Mouse (Mus musculus) gastrocnemius, adult 18-20 months (tissue): ENCODE results near the gene Ehd4. TPM values are rescaled to one million over a fixed set of nuclear protein-coding genes. Genes with fewer than 3 reads are reported as not detected.
A peak's percentile ranks its signal among the peaks of the same experiment; 100 is the strongest.

ENCODE experiments used
- DNase-seq: peaks from one replicate; pipeline ENCODE4 v3.0.0; 2021; ENCODE audit warnings: low spot score
- total RNA-seq, 2 experiments: library from RNA; stranded (reverse); gene quantifications; 2 replicates each; pipeline ENCODE4 v1.2.3; 2021

Ehd4 gene
- total RNA-seq, 2 experiments from 2014 or later = 27.1 to 31.2 TPM

DNA sequence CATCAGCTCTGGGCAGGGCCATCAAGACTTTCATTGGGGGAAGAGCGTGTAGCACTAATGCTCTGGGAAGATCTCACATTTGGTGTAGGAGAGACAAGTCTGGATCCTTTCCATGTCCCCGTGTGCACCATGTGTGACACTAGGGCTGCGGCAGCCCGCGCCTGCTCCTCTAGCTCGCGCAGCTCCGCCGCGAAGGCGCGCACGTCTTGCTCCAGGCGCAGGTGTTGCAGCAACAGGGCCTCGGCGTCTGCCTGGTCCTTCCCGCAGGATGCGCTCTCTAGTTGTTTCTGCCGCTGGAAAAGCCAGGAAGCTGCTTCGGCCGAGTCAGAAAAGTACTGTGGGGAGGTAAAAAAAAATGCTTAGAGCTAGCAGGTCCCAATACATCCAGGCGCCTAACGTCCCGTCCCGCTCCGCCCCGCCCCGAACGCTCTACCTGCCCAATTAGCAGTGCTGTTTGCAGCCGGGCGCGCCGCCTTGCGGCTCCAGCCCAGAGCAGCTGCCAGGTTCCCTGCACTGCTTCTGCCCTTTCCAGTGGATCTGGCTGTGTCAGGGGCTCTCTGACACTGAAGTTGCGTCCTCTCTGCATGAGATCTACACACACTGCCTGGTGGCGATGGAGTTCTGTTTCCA lies 78.2 kb downstream of the Ehd4 start:
- DNase-seq = peak; percentile 46

DNA sequence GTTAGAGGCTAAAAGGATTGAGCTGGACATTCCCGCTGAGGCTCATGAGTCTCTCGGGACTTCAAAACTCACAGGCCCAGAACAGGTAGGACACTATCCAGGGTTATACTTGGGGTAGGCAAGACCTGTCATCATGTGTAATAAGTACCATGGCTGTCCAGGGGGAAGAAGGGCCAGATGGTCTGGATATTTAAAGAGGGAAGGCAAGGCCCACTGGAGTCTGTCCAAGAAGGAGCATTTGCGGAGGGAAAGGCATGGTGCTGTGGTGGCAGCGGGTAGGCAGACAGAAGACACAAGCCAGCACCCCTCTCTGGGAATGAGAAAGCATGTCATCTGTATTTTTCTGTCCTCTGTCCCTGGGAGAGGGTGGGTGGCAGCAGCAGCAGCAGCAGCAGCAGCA lies 80.3 kb downstream of the Ehd4 start:
- DNase-seq = no peak

DNA sequence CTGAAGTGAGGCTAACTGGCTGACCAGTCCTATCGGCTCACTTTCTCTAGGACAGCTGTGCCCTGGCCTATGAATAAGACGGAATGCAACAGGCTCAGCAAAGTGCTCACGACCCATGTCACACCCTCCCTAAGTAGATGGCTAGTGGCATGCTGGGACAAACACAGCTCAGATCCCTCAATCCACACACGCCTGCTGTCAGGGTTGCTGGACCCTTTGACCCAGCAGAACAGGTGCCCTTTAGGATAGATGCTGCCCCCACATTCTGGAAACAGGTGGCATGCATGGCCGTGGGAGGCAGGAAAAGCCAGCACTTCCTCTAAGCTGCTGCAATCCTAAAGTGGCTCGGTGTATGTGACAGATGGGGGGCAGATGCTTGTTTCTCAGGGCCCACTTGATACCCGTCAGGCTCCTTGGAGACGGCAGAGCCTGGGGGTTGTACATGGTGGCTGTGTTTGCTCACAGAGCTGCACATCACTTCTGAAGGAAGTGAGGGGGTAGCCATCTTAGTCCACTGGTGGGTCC lies 84.9 kb downstream of the Ehd4 start:
- DNase-seq = no peak

DNA sequence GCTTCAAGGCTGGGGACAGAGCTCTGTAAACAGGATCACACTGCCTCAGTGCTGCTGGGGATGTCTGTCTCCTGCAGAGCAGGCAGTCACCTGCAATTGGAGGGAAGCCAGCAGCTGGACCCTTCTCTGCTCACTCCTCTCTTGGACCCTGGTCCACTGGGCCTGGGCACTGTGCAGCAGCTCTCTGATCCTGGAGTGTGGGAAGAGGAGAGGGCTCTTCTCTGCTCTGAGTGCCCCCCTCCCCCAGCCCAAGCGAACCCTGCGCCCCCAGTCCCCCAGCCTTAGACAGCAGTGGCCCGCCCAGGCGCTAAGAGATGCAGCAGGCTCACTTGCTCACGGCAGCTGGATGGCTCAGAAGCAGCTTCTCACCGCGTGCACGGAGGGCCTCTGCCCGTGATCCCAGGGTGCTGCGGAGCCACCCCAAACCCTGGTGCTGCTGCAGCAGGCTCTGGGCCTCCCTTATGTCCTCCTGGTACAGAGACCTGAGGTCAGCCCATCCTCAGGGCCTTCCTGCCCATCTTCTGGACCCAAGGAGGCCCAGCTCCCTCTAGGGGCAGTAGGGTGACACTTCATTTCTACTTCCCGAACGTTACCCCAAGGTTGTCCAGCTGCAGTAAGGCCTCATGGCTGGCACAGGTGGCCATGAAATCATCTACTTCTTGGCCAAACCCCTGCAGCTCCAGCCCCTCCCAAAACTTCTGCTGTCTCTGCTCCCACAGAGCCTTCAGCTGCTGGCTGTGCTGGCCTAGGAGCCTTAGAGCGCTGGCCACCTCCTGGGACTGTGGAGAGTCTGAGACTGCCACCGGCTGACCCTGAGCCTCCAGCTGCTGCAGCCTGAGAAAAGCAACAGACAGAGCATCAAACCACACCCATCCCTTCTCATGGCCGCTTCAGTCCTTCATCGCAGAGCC lies 85.6 kb downstream of the Ehd4 start:
- peak; percentile 55 for DNase-seq

DNA sequence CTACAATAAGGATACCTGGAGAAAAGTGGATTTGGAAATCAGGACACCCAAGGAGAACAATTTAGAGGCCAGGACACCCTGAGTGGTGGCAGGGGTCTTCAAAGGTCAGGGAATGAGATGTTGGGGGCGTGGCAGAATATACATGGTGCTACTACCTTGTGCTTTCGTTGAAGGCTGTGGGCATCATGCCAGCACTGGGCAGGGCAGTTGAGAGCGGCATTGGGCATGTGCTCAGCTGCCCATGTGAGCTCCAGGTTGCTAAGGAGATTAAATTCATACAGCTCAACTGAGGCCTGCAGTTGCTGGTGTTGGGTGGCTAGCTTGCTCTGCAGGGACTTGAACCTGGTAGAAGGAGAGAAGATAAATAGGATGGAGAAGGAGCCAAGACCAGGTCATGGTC lies 88.2 kb downstream of the Ehd4 start:
- no peak for DNase-seq

DNA sequence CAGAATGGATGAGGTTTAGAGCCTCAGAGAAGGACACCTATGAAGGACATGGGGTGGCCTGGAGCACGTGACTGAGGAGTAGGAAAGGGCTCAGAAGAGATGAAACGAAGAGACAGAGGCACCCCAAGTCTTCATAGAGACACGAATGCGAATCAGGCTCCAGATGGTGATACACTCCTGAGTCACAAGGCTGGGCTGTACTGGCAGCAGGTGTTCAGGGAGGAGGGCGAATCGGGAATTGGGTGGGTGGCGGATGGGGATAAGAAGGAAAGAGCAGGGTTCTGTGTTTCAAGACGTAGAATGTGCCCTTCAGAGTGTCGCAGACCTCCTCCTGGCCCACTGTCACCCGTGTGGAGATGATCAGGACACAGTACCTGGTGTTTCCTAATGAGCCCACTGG lies 89.2 kb downstream of the Ehd4 start:
- DNase-seq = no peak

DNA sequence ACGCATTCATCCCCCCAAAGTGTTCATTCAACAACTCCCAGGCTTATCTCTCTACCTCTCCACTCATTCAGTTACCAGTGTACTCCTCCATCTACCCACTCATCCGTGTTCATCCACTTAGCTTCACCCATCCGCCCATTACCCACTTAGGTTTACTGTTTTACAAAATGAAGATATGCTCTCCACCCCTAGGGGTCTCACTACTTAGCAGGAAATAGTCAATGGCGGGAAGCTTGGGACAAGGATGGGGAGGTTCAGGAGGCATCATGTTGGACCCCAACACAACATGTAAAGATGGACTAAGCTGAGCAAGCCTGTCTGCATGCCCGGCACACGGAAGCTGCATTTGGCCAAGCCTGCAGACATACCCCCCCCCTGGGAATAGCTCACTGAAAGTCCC lies 89.8 kb downstream of the Ehd4 start:
- DNase-seq = no peak

DNA sequence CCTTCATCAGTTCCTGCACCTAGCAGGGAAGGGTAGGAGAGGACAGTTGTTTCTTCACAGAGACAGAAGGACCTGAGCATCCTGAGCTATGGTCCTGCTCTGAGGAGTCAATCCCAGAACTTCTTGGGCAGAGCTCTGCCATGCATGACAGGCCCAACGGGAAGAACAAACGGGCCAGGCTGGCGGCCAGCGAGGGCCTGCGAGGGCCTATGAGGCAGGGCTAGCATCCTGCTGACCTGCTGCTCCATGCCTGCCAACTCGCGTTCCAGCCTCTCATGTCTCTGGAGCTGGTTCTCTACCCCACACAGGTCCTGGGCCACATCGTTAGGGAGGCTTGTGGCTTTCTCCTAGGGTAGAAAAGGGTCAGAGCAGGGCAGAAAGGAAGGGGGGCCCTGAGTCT lies 92.2 kb downstream of the Ehd4 start:
- no peak for DNase-seq

DNA sequence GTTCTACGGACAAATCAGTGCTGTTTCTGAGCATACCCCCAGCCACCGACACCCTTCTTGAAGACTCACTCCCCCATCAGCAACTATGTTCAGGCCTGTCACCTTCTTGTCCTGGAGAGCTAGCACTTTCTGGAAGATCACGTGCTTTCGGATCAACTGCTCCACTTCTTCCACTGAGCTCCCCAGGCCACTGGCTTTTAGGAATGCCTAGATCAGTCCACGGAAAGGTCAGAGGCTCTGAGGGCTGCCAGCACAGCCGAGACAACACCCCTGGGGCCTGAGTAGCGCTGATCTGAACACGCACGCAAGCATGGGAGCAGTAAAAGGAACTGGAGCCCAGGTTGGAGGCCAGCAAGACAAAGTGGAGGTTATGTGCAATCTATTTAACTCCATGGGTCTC lies 93.8 kb downstream of the Ehd4 start:
- DNase-seq = peak; percentile 53

DNA sequence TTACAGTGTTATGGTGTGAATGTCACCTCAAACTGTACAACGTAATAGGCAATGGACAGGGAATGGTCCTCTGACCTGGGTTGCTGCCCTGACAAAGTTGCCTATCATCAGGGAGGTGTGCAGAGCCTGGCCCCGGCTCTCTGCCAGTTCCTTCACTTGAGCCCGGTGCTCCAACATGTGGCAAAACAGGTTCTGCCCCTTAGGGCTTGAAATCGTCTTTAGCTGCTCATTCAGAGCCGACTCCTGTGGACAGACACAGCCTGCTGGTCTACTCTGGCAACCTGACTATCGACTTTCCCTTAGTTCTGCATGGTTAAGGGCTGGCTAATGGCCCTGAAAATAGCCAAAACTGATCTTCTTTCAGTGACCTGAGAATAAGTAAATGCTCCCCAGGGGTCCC lies 94.2 kb downstream of the Ehd4 start:
- DNase-seq = no peak

DNA sequence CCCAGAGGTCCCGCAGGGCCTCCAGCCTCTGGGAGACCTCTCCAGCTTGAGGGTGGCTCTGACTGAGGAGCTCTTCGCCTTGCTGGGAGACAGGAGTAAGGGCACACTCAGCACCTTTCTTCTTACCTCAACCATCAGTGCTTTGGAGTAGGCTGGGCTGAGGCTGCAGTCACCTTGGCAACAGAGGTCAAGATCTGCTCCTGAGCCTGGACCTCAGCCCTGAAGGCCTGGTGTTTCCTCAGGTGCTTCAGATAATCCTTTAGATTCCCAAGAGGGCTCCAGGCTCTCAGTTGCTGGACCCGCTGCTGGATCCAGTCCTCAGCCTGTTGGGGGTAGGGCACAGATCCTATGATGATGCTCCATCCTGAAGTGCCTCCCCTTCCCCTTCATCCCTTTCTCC lies 94.9 kb downstream of the Ehd4 start:
- DNase-seq = no peak

DNA sequence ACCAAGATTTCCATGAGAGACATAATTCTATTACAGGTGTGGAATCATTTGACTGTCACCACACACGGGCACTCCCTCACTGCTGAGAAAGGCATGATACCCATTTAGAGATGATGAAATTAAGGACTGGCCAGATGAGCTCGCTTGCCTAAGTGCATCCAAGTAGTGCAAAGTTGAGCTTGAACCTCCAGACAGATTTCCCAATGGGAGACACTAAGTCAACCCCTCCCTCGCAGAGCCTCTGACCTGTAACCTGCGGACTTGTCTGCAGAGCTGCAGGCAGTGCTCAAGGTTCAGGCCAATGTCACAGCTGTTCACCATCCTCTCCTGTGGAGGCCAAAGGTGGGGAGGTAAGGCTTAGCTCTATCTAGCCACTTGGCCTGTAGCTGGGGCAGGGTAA lies 95.6 kb downstream of the Ehd4 start:
- peak; percentile 24 for DNase-seq

DNA sequence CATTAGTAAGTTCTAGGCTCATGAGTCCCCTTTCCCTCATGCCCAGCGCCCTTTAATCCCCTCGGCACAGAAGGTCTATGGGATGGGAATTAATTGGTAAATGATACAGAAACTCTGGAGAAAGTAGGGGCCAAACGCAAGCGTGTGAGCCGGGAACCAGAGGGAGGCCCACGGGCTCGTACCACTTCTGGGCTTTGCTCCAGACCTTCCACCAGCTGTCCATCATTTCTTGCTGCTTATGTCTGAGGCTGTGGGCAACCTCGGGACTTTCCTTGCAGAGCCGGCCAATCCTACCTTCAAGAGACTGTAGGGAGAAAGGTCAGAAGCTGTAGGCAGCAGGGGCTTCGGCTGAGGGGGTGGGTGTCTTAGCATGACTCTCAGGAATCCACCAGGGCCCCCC lies 98.5 kb downstream of the Ehd4 start:
- no peak for DNase-seq

DNA sequence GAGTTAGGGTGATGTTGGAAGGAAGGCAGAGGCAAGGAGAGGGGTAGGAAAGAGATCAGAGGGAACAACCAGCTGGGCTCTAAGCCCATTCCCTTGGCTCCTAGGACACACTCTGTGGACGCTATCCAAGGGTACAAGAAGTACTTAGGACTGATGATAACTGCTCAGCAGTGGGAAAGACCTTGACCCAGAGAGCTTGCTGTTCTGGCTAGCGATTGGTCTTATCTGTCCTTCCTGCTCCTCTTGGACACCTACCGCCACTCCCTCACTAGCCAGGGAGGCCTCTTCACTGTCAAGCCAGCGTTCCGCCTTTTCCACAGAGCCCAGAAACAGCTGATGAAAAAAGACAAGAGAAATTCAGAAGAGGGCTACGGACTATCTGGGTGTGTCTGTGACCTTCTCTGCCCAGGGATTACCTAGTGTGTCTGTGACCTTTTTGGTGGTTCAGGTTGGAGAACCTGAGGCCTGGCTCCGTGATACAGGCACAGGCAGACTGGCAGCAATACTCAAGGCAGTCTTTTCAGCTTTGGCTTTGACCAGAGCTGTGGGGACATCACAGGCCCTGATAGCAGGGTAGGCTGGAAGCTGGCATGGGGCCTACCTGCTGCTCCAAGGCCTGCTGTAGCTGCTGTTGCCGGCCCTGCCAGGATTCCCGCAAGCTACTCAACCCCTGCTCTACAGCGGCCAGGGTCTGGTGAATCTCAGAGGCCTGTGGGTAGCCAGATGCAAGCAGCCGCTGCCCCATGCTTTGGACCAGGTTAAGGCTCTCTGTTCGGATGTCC lies 99.4 kb downstream of the Ehd4 start:
- DNase-seq = peak; percentile 73

DNA sequence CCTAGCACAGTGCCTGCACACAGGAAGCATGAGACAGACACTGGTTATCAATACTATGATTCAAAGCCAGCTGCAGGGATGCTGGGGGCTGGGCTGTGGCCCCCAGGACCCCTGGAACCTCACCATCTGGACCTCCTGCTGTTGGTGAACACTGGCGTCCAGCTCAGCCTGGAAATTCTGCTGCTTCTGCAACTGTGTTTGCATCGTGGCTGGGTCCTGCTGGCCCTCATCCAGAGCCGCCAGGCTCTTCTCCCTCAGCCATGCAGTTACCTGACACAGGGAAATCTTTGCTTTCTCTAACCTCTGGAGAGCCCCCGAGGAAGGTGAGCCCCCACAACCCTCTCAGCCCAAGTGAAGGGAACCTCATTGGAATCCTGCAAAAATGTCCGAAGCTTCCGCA lies 103.0 kb downstream of the Ehd4 start:
- DNase-seq = no peak

DNA sequence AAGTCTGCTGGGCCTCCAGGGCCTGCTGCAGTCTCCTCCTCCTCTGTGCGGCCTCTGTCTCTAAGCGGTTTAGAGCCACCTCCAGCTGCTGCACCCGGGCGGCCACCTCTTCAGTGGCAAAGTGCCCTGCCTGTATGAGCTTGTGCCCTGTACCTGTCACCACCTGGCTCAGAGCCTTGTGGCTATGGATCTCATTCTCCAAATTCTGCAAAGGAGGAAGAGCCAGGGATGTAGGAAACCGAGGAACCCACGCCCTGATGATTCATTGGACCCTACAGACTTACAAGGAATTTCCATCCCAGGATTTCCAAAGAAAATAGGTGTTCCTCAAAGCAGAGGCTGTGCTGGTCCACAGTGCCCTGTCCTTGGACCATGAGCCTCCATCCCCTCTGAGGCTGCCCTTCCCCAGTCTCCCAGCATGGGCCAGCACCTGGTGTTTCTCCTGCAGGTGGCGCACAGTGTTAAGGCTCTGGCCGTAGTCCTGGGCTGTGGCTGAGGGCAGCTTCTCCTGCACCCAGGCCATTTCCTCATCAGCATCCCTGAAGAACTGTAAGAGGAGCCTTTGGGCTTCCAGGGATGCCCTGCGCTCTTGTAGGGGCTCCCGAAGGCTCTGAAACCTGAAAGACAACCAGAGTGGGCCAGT lies 104.7 kb downstream of the Ehd4 start:
- DNase-seq = peak; percentile 51

DNA sequence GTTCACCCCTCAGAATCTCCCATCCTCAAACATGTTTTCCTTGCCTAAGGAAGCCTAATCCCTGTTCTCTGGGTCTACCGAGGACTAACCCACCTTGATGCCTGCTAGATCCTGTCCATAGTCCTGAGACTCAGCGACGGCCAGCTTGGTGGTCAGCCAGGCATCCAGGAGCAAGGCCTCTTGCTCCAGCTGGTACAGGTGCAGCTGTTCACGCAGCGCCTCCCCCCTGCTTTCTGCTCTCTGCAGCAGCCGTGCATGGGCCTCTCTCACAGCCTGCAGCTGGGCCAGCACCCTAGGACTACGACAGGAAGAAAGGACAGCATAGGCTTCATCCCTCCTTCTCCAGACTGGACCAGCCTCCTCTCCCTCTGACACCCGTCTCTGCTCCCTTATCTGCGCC lies 106.2 kb downstream of the Ehd4 start:
- no peak for DNase-seq

DNA sequence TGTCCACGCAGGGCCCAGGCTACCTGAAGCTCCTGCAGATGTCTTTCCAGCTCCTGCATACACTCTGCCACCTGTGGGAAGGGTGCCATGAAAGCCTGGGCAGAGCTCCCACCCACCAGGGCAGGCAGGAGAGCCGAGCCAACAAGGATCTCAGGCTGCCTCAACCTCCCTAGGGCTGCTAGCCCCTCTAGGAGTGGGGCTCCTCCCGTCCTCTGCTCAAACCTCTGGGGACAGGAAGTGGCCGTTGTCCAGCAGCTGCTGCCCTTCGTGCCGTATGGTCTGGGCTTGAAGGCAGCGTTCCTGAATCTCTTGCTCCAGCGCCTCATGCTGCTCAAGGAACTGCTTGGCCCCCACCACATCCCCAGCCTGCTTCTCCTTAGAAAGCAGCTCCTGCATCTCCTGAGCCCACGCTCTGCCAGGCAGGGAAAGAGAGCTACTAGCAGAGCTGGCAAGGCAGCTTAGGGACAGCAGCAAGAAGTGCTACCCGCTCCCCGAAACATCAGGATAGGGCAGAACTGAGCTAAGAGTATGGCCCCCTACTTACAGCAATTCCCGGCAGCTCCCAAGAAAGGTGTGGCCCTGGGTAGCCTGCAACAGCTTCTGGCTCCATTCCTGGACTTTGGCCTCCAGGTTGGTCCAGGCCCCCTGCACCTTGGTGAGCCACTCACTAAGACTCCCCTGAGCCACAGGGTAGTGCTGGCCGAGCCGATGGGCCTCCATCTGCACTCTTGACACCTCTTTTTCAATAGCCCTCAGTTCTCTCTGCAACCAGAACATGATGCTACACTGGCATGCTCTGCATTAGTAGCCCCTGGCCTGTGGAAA lies 107.7 kb downstream of the Ehd4 start:
- no peak for DNase-seq

DNA sequence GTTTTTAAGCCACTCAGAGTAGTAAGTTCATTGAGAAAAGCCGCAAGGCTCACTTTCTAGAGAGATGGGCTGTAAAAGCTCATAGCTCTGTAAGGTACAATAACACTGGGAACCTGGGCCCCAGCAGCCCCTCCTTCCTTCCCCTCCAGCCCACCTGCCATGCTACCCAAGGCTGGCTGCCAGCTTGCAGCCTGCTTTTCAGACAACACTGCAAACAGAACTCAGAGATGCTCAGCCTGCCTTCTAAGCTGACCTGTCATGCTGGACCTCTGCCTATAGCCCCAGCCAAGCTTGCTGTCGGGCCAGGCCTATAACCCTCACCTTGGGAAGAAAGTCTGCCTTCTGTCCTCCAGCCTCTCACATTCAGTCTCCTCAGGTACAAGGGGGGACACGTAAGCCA lies 109.7 kb downstream of the Ehd4 start:
- DNase-seq = no peak

DNA sequence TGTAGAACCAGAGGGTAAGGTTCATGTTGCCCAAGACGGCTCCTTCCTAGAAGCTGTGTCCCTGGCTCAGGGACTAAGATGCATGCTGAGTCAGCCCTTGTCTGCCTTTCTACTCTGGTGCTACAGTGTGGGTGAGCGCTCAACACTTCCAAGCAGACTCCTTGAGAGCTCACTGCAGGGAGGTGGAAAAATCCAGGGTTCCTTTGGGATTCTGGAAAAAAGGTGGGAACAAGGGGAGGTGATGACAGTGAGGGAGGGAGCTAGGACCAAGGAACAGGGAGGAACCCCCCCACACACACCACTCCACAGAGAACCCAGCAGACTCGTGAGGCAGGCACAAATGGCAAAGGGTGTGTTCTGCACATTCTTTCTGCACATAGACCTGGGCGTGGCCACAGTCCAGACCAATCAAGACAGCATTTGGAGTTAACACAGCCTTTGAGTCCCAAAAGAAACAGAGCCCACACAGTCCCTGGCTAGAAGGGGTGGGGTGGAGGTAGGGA lies 110.3 kb downstream of the Ehd4 start:
- no peak for DNase-seq

DNA sequence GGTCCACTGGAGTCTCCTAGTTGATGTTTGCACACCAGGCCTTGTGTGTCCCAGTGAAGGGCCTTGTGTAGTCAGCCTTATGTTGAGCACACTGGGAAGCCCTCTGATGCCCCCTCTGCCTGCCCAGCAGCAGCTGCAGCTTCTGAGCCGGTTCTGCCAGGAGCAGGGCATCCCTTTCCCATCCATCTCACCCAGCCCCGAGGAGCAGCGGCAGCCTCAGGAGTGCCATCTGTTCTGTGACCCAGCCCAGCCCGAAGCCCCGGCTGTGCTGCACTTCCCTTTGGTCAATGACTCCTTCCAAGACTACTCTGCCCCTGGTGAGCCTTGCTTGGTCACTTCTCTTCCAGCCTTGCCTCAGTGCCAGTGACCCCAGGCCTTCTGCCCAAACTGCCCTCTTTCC lies 113.4 kb downstream of the Ehd4 start:
- DNase-seq = no peak
